Mouse (Mus musculus): ENCODE measurements around the gene Tnrc18.

Gene Tnrc18

DNA sequence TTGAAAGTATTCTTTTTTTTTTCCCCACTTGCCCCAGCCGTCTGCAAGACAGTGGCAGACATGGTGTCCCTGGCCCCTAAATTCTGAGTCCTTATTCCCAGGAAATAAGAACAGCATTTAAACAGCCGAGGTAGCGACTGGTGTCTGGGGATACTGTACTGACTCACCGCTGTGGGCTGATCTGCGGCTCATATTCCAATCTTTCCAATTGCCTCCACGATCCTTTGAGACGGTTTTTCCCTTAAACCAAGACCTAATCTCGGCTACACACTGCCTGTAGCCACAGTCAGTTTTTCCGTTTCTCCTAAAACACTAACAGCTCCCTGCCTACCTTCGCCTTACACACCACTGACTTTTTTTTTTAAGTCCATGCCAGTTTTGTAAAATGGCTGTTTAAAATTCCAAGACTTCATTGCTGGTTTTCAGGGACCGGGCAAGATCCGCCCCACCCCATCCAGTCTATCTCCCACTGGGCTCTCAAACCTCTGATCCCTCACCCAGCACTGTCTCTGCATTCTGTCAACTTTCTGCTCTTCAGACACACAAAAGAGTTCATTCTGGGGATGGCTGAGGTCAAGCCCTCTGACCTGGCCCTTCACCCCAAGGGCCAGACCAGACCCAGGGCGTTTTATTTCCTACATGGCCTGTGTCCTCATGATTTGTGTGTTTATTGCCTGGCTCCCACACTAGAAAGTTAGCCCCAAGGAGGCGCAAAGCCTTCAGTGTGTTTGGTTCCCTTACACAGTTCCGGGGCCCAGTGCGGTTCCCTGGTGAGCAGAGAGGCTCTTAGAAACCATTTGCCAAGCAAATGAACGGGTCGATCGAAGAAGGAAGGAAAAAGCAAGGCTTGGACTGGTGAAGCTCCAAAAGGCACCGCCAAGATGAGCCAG lies 6.5 kb downstream of the Tnrc18 start:
- DNase-seq (ENCODE audit: low read depth, low spot score), result no peak

DNA sequence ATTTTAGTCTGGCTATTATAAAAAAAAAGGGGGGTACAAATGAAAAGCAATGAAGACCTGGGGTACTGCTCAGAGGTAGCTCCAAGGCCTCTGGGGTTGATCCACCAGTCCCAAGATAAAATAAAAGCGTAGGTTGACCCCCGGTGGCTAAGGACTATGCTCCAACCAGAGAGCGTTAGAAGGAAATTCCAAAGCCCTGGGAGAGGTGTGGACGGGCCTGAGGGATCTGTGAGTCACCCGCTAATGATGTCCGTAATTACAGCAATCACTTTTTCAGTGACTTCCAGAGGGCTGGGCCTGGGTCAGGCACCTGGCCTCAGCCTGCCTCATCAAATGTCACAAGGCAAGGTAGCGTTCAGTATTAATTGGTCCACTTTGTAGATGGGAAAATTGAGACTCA lies 9.8 kb downstream of the Tnrc18 start:
- no peak for DNase-seq (ENCODE audit: low read depth, low spot score)

DNA sequence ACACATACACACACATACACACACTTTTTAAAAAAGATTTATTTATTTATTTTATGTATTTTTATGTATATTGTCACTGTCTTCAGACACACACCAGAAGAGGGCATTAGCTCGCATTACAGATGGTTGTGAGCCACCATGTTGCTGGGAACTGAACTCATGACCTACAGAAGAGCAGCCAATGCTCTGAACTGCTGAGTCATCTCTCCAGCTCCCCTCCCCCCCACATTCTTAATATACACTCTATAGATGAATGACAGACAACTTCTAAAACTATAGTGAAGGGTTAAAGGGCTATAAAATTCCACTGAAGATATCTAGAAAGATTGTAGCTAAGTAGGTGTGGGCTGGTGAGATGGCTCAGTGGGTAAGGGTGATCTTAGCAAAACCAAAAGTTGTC lies 13.7 kb downstream of the Tnrc18 start:
- no peak for DNase-seq (ENCODE audit: low read depth, low spot score)

DNA sequence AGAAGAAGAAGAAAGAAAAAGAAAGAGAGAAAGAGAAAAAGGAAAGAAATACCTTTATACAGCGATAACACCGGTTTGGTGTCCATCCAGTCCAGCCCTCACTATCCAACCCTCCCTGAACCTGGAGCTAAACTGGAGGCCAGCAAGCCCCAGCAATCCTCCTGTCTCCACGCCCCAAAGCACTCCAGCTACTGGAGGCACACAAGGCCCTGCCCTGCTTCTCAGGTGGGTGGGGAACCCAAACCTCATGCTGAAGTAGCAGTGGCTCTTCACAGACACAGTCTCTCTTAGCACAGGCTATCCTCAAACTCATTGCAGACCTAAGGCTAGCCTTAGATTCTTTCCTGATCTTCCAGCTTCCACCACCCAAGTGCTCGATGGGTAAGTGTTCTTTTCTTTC lies 14.6 kb downstream of the Tnrc18 start:
- DNase-seq (ENCODE audit: low read depth, low spot score), result no peak

DNA sequence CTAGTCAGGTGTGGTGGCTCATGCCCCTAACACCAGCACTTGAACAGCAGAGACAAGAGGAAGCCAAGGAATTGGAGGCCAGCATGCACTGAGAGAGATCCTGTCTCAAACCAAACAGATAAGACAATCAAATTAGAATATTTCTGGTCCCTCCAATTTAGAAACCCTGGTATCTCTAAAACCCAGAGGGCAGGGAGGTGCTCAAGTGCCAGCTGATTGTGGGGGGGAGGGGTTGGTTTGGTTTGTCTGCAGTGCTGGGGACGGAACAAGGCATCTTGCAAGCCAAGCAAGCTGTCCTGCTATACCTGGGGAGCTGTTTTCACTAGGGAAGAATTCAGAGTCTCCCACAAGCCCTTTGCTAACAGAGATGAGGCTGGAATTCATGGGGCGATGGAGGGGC lies 15.5 kb downstream of the Tnrc18 start:
- no peak for DNase-seq (ENCODE audit: low read depth, low spot score)

DNA sequence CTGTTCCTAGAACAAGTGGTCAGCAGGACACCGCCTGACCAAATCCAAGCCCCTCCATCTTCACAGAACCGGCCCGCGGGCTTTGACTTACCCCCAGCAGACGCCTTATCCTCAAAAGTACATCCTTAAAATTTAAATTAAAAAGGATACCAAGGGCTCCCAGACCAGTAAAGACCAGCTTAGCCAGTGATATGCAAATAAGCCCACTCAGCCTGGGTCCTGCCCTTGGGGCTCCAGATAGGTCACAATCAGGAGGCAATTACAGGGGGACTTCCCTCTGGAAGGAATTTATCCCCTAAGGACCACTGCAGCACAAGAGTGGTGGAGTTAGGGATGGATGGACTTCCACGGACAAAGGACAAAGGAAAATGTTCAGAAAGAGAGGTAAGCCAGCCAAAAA lies 16.8 kb downstream of the Tnrc18 start:
- no peak for DNase-seq (ENCODE audit: low read depth, low spot score)

DNA sequence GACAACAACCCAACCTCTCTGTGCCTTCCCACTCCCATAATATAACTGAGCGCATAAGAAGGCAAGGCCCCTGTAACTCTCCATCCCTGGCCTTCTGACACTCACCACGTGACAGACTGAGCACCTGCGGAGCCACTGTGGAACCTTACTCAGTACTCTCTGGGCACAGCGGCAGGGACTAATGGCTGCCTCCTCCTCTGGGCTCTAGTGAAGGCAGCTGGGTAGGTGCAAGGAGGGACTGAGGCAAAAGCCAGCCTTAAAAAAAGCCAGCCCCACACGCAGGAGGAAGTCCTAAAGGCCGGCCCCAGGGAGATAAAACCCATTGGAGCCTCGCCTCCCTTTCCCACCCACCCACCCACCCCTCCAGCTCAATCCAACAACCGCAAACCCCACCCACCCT lies 17.3 kb downstream of the Tnrc18 start:
- no peak for DNase-seq (ENCODE audit: low read depth, low spot score)

DNA sequence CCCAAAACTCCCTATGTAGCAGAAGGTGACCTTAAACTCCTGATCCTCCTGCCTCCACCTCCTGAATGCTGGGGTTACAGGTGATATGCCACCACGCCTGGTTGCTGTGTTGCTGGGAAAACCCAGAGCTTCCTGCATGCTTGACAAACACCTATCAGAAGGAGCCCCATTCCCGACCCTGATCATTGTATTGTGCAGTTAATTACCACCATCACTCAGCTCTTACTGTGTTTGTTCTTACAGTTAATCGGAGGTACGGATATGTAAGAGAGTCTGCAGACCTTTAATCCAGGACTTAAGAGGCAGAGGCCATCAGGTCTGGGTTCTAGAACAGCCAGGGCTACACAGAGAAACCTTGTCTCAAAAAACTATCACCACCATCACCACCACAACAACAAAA lies 18.2 kb downstream of the Tnrc18 start:
- no peak for DNase-seq (ENCODE audit: low read depth, low spot score)

DNA sequence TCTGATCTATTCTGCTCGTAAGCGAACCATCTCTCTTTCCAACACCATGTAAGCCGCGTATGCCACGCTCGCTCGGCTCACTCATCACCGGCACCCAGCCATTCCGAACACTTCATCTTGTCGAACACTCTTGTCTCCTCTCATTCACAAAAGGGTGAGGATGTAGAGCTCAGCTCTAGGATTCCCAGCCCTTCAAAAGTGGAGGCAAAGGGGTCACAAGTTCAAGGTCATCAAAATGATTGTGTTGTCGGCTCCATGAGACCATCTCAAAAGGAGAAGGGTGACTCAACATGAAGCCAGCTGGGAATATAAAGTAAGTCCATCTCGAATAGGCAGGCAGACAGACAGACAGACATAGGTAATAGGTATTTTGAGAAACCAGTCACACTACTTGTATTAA lies 19.3 kb downstream of the Tnrc18 start:
- no peak for DNase-seq (ENCODE audit: low read depth, low spot score)

DNA sequence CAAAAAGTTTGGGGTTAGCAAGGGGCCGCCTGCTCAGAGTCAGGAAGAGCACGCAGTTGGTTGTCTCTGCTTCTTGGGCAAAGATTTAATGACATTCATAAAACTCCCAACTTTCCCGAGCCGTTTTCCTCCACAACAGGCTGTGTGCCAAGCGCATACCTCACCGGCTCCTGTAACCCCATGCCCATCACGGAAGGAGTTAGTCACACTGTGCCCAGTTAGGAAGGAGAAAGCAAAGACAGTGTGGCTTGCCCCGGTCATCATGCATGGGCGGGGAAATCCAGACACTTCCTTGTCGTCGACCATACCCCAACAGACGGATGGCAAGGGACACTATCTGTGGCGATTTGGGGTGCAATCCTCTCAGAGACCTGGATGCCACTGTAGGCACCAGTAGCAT lies 19.8 kb downstream of the Tnrc18 start:
- no peak for DNase-seq (ENCODE audit: low read depth, low spot score)

DNA sequence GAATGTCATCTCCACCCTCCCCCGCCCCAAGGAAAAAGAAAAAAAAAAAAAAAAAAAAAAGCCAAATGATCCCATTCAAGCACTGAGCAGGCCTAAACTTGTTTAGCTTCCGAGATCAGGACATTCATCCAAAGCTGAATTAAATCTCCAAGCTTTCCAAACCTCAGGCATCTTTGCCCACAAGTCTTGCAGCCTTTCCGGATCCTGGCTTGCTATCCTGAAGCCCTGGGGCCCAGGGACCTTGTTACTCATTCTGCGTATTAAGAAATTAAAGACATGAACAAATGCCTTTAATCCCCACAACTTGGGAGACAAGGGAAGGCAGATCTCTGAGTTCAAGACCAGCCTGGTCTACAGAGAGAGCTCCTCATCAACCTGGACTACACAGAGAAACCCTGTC lies 20.5 kb downstream of the Tnrc18 start:
- no peak for DNase-seq (ENCODE audit: low read depth, low spot score)

DNA sequence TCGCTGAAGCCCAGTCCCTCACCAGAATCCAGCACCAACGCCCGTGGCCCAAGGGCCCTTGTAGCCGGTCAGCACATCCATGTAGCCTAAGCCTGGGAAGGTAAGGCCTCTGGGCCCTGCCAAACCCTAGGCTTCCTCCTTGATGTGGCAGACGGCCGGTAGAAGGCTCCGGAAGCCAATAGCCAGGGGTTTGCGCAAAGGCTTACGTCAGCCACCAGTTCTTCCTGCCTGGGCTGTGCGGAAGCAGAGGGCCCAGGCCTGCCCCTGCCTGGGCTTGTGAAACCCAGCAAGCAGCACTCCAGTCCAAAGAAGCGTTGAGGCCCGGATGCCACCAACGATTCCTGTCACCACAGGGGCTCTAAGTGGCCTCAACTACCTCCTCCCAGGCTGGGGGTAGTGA lies 22.9 kb downstream of the Tnrc18 start:
- DNase-seq (ENCODE audit: low read depth, low spot score), result no peak

DNA sequence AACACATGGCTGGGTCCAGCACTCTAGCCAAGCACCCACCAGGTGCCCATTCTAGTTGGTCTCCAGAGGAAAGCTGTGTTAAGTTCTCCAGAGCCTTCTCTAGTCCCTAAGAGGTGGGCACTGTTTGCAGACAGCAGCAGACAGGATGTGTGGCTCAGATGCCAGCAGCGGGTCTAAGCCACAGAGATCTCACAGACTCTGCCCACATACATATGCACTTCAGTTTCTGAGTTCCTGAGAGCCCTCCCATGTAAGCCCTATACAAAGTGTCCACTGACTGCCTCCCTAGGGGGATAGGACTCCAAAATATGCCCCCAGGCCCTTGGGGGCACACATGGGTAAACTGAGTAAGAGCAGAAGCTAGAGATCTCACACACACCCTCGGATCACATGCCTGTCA lies 23.3 kb downstream of the Tnrc18 start:
- no peak for DNase-seq (ENCODE audit: low read depth, low spot score)

DNA sequence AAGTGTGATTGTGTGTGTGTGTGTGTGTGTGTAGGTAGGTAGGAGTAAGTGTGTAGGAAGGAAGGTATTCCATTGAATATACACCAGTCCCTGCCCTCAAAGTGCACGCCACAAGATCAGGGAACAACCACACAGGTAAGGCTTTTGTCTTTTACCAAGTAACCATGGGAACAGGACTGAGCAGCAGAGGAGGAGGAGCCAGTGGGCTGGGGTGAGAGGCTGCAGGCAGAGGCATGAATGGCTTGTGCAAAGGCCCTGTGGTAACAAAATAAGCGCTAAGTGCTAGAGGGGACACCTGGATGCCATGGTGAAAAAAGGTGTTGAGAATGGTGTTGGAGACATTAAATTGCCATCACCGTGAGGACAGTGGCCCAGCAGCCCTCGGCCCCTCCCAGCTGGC lies 24.9 kb downstream of the Tnrc18 start:
- no peak for DNase-seq (ENCODE audit: low read depth, low spot score)

DNA sequence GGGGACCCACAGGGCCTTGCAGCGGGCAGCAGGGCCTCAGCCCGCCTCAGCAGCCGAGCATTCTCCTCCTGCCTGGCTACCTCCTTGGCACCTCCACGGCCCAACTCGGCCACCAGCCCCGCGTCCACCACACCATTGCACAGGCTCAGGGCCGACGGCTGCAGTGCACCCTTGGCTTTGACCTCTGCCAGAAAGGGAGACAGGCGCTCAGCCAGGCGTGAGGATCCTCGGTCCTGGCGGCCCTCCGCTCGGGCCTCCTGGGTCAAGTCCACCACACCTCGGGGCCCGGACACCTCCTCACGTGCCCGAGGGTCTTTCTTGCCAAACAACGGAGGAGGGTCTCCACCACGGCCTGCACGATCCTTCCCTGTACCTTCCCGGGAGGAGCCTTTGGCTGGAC lies 29.2 kb downstream of the Tnrc18 start:
- DNase-seq (ENCODE audit: low read depth, low spot score), result no peak

DNA sequence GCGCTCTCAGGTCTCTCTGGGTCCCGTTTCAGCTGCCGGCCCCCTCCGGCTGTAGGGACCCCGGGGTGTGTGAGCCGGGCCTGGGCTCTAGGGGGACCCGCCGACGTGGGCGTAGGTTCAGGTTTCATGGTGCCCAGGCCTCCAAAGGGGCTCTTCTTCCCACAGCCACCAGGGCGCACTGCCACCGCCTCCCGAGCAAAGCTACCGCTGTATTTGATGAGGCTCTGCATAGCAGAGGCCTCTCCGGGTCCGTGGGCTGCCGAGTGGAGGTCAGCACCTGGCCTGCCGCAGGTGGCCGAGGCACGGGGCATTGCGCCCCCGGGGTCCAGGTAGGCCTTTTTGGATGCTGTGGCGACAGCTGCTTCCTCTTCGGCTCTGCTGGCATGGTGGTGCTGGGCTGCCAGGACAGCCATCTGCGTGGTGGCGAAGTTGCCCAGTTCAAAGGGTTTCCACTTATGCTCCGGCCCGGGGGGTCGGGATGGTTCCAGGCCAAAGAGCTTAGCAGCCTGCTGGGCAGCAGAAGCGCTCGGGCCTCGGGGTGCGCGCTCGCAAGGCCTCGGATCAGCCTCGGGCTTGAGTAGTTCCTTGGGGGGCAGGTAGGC lies 30.1 kb downstream of the Tnrc18 start:
- no peak for DNase-seq (ENCODE audit: low read depth, low spot score)

DNA sequence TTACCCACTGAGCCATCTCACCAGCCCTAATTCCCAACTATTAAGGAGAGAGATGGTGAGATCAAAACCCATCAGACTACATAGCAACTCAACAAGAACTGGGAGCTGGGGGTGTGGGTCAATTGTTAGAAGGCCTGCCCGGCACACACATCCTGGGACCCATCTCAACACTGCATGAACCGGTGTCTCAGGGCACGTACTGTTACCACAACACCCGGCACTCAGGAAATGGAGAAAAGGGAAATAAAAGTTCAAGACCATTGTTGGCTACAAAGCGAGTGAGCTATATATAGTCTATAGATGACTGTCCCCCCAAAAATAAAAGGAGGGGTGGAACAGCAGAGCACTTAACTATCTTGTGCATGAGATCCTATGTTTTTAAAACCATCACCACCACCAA lies 30.8 kb downstream of the Tnrc18 start:
- DNase-seq (ENCODE audit: low read depth, low spot score), result no peak

DNA sequence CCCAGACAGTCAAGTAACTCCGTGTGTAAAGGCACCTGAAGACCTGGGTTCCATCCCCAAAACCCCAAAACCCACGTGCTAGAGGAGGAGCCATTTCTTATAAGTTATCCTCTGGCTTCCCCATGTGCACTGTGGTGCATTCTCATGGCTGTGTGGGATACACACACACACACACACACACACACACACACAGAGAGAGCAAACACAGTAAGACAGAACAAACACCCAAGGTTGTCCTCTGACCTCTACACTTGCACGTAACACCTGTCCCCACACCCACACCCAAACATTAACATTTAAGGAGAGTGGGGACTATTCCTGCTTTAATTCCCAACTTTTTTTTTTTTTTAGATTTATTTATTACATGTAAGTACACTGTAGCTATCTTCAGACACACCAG lies 31.2 kb downstream of the Tnrc18 start:
- DNase-seq (ENCODE audit: low read depth, low spot score), result no peak

DNA sequence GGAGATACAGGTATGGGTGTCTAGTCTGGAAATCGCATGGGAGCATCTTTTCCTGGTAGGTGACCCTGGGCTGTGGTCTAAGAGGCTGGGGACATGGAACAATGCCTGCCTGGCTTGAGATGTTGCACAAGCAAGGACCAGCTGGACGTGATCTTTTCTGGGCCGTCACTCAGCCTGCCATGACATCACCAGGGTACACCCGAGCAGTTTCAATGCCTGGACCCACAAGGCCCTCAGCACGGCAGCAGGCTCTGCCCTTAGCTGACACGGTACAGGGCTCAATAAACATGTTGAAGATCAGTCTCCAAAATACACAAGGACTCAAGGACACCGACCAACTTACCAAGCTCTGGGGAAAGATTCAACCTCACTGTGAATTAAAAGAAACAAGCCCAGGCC lies 34.3 kb downstream of the Tnrc18 start:
- DNase-seq (ENCODE audit: low read depth, low spot score), result no peak

DNA sequence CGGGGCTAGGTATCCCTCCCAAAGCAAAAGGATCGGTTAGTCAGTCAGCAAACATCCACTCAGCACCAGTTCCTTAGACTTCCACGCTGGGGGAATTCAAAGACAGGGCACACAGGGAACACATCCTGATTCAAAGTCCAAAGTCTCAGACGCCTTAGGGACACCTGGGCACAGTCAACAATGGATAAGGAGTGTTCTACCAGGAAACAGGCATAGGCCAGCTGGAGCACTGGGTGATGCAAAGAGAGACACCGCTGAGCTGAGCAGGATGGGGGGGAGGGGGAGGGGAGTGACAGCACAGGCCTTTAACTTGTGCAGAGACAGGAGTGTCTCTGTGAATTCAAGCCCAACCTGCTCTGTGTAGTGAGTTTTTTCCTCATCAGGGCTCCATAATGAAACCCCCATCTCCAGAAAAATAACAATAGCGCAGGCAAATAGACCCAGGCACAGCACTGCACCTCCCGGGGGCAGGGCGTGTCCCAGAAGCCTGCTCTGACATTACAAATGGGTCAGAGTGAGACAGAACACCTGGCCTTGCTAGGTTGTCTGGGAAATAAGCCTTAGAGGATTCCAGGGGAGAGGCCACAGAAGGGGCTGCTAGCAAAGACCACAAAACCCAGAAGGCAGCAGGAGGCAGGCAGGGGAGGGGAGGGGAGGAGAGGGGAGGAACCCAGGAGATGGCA lies 34.9 kb downstream of the Tnrc18 start:
- no peak for DNase-seq (ENCODE audit: low read depth, low spot score)

DNA sequence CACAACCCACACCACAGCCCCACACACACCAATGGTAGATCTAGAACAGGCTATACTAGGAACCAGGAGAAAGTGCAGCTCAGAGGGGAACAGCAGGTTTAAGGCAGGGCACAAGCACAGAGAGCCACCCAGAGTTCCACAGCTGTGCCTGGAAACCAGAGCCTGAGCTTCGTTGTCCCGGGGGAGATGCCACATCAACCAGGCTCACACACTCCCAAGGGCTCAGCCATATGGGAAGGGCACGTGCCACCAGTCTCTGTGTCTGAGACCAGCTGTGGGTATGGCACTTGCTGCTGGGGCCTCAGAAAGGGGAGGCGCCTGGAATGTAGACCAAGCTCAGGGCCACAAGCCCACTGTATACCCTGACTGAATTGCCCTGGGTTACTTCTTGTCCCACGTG lies 36.9 kb downstream of the Tnrc18 start:
- no peak for DNase-seq (ENCODE audit: low read depth, low spot score)

DNA sequence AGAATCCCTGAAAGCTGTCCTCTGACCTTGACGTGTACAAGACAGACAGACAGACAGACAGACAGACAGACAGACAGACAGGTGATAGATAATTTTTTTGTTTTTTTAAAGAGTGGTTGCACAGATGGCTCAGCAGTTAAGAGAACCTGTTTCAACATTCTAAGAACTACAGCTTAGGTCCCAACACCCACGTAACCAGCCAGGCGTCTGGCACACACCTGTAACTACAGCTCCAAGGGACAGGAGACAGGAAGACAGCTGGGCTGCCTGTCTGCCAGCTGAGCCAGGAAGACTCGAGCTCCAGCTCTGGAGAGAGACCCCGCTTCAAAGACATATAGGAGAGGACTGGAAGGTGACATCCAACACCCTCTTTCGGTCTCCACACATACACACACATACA lies 38.6 kb downstream of the Tnrc18 start:
- DNase-seq (ENCODE audit: low read depth, low spot score), result no peak

DNA sequence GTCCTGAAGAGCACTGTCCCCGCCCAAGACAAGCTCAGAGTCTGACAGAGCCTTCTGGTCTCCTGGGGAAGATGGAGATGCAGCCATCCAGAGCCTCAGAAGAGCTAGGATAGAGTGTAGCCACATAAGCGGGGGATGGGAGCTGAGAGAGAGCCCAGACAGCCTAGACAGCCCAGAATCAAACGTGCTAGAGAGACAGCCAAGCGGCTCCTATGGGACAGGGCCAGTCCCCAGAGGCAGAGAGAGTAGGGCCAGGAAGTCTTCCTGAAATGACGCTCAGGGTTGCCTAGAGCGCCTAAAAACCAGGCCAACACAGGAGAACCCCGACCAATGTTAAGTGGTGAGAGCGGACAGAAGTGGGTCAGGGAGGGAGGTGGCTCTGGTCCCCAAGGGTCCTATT lies 39.3 kb downstream of the Tnrc18 start:
- no peak for DNase-seq (ENCODE audit: low read depth, low spot score)

Data from forelimb bud, embryonic 11.5 days (tissue).